Mouse (Mus musculus): ENCODE measurements around the gene Slc2a3.
"Not testable (repeated sequence)": the region's sequence is repeated elsewhere in the genome, so short reads cannot be mapped to it uniquely, and the experiment has no call there.

Gene Slc2a3

DNA sequence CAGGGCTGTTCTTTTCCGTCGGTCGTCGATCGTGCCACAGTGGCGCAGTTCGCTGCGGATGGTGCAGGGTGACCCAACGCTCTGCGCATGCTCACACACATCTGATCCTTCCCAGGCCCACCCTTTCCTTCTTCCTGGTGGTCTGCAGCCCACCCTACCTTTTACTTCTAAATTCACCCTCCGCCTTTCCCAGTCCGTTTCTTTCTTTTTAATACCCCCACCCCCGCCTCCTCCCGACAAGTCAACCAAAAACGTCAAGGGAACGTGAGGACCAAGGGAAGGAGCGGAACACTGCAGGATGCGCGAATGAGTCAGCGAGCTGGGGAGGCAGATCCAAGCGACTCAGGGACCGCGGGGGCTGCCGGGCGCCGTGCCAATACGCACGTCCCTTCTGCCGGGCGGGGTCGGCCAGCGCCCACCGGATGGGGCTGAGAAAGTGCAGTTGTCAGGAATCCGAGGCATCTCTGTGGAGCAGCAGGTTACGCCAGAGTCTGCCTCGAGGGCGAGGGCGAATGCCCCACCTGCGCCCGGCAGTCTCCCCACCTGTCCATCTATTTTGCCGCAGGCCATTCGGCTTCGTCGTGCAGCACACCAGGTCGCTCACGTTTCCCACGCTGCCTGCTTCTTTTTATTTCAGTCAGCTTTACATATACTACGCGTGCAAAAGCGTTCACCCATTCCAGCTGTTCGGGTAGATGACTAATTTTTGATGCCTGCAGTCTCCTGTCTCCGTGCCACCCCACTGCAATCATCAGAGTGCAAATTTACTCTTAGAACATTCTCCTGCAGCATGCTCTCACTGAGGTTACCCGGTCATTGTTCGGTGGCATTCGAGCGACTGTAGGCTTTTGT lies 36.8 kb downstream of the Slc2a3 start:
- DNase-seq (ENCODE audit: low read depth, low spot score): peak; percentile 72

DNA sequence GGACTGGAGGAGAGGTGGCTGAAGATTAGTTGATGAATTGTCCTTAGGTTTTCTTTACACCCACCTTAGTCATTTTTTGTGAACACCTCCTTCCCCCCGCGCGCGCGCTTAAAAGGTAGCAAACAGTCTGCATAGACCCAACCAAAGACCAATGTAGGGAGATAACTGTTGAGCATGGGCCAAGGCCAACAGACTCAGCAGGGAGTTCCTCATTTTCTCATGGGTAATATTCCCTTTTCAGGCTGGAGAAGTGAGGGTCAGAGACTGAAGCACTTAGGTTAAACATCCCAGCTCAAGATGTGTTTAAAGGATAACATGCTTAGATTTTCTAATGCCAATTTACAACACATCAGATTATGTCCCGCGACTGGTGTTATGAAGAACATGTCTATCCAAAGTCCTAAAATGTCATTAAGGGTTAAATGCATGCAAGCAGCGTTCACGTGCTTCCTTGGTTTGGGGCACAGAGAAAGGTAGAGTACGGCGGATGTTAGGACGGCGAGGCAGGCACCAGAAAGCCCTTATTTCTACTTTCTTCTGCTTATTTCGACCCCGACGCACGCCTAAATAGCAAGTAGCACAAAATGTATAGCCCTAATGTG lies 37.5 kb downstream of the Slc2a3 start:
- no peak for DNase-seq (ENCODE audit: low read depth, low spot score)

DNA sequence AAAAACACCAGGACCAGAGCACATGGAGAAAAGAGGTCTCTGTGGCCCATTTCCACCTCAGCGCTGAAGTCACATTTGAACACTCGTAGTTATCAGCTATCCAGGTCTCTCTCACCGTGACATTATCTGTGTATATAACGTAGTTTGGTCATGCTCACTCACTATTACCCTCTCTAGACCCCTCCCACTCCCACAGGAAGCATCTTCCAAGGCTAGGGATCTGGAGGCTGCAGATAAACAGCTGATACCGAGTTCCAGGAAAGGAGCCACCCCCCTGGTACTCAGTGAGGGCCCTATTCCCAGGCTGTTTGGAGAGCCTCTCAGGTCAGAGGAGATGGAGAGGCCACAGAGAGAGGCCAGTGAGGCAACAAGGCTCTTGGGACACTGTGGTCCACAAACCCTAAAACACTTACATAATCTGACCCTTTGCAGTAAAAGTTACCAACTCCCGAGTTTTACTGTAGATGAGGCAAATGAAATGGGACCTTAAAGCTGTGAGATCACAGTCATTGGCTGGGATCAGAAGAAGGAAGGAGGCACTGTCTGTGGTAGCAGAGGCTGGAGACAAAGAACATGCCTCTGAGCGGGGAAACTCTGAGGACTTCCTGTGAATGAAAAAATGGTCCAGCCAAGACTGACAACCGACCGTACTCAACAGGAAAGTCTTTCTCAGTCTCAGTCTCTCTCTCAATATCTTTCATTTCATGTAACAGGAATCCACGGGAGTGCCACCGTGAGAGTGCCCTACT lies 38.3 kb downstream of the Slc2a3 start:
- DNase-seq (ENCODE audit: low read depth, low spot score): peak; percentile 45

DNA sequence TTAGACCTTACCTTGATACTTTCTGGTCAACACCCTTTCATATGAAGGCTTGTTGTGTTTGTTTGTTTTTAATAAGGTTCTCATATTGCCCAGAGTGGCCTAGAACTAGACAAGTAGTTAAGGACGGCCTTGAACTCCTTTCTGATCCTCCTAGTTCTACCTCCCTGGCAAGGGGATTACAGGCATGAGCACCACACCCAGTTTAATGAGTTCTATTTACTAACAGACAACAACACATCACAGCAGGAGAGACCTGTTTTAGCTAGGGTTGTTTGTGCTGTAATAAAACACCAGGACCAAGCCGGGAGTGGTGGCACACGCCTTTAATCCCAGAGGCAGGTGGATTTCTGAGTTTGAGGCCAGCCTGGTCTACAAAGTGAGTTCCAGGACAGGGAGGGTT lies 39.0 kb downstream of the Slc2a3 start:
- DNase-seq (ENCODE audit: low read depth, low spot score): no peak

DNA sequence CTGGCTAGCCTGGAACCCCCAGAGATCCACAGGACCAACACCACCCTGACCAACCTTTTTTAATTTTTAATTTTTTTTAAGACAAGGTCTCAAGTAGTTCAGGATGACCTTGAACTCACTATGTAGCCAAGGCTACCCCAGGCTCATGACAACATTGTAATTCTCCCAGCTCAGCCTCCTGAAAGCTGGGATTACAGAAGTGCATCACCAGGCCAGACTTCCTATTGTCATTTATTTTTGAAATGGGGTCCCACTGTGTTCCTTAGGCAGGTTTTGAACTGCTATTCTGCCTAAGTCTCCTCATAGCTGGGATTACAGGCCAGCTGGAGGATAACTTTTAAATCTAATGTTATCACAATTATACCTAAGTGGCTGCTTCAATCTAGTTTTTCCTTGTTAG lies 39.5 kb downstream of the Slc2a3 start:
- DNase-seq (ENCODE audit: low read depth, low spot score): no peak

DNA sequence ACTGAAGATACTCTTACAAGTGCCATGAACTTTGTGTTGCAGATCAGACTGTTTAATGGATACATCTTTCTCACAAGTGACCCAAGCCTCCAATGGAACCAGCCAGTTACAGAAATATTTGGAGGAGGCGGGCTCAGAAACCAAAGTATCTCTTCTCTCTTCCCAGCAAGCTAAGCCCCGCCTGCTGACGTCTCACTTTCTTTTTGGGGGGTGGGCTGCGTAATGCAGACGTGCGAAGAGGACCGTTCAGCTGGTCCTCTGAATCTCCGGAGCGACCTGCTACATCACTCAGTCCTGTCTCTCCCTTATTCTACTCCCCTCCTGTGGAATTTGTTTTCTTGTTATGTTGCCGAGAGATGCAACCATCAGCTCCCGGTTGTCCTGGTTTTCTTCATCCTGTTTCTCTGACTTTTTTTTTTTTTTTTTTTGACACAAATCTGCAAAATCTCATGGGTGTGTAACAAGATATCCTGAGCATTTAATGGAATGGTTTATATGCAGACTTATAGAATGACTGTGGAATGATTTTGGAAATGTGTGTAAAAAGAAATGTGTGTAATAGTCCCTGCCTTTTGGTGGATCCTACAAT lies 40.3 kb downstream of the Slc2a3 start:
- peak; percentile 72 for DNase-seq (ENCODE audit: low read depth, low spot score)

DNA sequence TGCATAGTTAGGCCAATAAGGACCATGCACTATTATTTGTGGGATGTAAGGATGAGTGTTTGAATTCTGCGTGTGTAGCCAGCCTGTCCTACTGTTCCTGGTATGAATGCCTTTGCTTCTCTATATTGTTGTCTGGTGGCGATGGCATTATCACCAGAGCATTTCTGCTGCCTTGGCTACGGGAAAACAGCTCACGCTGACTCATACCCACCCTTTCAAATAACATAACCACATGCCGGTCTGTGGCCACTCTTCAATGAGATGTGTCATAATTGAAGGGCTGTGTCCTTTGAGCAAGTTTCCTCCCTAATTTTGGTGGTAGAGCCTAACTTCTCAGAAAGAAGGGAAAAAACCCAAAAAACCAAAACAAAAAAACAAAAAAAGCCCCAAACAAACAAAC lies 42.7 kb downstream of the Slc2a3 start:
- peak; percentile 62 for DNase-seq (ENCODE audit: low read depth, low spot score)

DNA sequence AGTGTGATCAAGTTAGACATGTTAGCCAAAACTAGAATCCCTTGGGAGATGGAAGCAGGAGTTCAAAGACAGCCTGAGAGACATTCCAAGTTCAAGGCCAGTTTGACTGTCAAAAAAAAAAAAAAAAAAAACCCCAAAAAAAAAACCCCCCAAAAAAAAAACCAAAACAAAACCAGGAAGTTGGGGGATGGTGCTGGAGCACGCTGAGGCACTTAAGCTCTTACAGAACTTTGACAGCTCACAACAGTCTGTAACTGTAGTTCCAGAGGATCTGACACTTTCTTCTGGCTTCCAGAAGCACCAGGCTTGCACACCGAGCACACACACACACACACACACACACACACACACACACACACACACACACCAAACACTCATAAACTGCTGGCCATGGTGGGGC lies 45.5 kb downstream of the Slc2a3 start:
- DNase-seq (ENCODE audit: low read depth, low spot score): peak; percentile 70

DNA sequence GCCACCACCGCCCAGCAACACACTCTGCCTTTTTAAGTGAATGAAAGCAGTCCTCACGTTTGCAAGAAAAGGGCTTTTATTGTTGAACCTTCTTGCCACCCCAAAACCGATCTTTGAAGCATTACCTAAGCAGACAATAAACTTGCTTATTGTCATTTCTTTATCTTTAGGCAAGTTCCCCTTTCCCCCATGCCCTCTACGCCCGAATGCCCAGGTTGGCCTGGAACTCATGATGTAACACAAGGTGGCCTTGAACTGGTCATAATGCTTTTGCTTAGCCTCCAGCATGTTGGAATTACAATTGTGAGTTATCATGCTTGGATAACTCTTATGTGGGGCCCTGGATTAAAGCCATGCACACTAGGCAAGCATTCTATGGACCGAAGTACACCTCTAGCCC lies 50.9 kb downstream of the Slc2a3 start:
- no peak for DNase-seq (ENCODE audit: low read depth, low spot score)

DNA sequence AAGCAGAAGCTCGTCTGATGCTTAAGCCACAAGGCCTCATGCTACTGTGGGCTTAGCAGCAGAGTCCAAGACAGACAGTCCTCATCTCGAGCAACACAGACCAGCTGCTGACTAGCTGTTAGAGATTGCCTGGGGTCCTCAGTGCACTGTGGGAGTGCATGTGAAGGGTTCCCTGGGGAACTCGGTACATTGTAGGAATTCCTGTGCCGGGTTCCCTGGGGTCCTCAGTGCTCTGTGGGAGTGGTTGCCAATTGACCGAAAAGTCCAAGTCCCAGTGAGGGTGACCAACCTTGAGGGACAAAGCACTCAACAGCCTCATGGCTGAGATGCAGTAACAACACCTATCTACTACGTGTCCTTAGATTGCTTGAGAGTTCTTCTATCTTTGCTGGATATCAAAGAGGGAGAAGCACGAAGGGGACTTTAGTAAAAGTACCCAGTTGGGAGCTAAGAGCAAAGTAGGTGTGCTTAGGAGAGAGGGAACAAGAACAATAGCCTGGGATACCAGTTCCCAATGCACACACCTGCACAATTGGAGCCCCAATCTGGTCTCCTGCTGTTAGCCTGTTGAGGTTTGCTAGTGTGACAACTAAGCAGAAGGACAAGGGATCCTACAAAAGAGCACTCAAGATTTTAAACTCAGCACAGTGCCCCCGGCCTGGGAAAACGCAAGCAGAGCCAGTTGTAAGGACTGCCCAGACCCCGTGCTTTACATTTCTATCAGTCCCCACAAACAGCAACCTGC lies 56.8 kb downstream of the Slc2a3 start:
- no peak for DNase-seq (ENCODE audit: low read depth, low spot score)

DNA sequence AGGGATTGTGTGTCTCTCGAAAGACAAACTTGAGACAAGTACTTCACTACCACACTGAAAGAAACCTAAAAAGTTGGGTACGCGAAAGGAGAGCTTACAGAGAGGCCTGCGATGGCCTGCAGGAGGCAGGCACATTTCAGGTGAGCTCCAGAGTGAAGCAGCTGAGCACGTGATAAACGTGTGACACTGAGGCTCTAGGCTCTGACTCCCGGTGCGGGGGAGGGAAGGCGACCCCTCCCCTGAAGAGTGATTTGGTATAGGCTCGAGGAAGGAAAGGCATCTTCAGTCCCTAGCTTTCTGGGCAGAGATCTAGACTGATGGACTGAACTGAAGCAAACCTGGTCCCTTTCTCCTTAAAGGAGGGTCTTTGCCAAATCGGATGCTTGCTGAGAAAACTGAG lies 58.1 kb downstream of the Slc2a3 start:
- peak; percentile 68 for DNase-seq (ENCODE audit: low read depth, low spot score)

DNA sequence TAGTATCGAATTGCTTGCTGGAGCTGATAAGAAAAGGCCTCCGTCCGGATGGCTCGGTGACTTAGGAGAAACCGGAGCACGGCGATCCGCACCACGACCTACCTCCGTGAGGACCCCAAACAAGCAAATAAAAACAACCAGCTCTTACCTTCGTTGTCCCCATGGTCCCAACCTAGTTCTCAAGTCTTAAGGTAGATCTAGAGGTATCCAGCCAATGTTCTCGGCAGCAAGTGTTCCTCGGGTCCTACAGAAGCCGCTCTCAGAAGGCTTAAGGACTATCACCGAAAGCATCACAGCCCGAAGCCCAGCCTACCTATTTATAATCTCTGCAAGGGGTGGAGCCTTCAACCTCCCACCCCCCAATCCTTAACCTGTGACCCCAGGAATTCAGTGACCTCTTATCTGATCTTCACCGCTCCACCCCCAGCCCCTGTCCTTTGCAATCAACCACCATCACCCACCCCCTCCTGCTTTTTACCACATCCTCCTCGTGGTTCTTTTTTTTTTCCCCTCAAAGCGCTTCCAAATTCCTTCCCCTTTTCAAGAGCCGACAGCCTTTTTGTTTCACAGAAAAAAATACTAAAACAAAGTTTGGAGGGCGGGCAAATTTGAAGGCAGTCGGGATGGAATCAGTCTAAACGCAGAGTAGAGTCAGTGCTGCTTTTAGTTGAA lies 59.1 kb downstream of the Slc2a3 start:
- peak; percentile 88 for DNase-seq (ENCODE audit: low read depth, low spot score)

DNA sequence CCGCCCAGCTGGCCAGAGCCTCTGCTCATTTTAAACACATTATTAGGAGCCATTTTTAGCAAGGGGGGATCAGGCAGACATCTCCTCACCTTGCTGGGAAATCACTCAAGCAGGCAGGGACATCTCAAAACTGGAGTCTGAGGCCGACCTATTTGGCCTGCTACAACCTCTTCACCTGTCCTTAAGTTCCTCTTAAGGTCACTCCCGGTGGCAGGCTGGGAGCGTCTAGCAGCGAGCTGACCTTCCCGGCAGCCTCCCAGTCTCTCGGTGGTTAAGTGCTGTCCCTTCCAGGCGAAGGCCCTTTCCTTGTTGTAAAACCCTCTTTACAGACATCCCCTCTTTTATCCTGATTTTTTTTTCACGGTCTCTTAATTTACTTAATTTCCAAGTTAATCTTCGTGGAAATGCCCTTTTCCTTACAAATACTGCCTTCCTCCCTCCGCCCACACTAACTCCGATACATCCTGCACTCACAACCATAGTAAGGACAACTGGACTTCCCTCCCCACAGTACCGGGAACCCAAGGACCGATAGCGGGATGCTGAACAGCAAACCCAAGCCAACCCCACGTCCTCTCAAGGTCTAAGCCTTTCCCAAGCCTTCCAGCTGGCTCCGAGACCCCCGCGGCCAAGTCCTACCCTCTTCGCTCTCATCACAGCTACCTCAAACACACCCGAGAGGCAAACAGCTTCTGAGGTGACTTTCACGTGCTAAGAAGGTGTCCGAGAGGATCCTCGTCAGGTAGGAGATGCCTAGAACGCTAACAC lies 59.8 kb downstream of the Slc2a3 start:
- peak; percentile 46 for DNase-seq (ENCODE audit: low read depth, low spot score)

DNA sequence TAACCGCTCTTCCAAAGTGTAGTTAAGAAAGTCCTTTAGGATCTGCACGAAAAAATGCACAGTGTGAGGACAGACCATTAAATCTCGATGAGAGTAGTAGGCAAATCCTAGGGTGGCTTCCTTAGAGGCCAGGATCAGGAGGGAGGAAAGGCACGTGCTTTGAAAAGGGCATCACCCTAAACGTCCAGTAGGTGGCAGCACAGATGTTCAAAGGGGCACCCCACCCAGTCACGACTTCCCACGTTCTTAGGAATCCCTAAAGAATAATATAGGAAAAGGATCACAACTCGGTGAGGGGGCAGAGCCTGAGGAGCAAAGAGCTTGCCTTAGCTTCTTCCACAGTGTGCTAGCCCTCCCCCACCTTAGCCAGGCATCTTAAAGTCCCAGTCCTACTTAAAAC lies 61.5 kb downstream of the Slc2a3 start:
- peak; percentile 79 for DNase-seq (ENCODE audit: low read depth, low spot score)

DNA sequence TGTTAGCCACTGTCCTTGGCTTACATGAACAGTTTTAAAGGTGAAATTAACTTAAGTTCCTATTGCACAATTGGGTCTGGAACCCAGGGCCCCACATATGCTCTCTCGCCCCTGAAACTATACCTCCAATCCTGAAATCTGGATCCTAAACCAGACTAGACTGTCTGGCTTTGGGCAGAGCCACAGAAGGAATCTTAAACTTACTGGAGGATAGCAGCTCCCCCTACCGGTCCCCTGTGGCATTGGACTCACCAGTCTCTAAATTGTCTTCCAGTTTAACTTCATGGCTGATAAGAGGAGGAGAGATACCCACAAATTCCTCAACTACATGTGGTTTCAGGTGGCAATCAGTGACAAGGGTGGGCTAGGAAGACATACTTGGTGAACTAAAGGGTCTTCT lies 81.5 kb downstream of the Slc2a3 start:
- DNase-seq (ENCODE audit: low read depth, low spot score): peak; percentile 79

DNA sequence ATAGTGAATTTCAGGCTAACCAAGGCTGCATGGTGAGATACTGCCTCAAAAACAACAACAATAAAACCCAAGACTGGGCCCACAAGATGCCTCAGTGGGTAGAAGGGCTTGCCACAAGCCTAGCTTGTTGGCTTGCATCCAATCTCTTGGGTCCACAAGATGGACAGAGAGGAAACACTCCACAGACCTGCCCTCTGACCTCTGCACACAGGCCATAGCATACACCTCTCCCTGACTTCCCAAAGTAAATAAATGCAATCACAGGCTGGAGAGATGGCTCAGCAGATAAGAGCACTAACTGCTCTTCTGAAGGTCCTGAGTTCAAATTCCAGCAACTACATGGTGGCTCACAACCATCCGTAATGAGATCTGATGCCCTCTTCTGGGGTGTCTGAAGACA lies 83.2 kb downstream of the Slc2a3 start:
- not testable (repeated sequence) for DNase-seq (ENCODE audit: low read depth, low spot score)

DNA sequence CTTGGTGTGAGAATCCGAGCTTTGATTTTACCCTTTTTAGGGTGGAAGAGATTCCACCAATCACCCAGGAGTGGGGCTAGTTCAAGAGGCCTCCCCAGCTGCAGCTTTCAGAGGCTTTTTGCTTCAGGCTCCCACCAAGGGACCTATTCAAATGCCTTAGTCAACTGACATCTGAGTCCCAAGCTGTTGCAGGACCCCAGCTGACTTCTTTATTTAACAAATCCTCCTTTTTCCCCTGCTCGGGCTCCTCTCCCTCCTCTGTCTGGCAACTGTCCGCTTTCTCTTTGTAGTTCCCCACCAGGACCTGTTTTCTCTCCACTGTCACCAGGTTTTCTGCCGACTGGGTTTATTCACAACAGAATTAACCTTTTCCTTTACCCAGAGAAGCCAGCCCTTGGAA lies 85.6 kb downstream of the Slc2a3 start:
- DNase-seq (ENCODE audit: low read depth, low spot score): no peak

DNA sequence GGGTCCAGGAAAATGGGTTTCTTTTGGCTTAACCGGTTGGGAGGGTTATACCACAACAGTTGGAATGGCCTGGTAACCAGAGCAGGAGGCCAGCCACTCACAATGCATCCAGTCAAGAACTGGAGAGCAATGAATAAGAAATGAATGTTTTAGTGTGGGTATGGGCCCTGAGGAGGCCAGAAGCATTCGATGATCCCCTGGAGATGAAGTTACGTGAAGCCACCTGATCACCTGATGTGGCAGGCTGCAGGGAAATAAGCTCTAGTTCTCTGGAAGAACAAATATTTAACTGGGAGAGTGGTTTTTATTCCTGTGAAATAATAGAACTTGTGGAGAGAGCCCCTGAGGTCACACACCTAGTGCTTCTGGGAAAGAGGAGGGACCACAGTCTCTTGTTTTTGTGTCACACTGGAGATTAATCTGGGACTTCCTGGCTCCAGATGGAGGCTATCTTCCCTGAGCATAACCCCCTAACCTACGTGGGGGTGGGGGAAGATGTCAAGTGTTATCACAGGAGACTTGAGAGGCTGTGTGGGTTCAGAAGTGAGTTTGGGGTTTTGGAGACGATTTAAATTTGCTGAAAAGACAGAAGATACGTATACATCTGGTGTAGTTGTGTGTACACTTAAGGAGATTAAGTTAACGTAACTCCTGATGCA lies 86.6 kb downstream of the Slc2a3 start:
- no peak for DNase-seq (ENCODE audit: low read depth, low spot score)

DNA sequence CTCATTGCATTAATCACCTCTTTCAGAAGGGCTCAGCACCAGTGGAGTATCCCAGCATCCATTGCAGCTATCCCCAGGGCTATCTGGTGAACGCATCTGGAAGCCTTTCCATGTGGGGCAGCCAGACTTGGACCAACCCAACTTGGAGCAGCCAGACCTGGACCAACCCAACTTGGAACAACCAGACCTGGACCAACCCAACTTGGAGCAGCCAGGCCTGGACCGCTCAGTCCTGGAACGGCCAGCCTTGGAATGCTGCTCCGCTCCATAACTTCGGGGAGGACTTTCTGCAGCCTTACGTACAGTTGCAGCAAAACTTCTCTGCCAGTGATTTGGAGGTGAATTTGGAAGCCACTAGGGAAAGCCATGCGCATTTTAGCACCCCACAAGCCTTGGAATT lies 88.3 kb downstream of the Slc2a3 start:
- DNase-seq (ENCODE audit: low read depth, low spot score): not testable (repeated sequence)

DNA sequence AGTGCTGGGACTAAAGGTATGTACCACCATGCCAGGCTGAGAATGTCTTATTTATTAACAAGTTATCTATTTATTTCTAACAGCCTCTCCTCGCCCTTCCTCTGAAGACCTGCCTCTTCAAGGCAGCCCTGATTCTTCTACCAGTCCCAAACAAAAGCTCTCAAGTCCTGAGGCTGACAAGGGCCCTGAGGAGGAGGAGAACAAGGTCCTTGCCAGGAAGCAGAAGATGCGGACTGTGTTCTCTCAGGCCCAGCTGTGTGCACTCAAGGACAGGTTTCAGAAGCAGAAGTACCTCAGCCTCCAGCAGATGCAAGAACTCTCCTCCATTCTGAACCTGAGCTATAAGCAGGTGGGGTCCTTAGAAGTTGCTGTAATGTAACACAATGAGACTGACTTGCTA lies 90.0 kb downstream of the Slc2a3 start:
- DNase-seq (ENCODE audit: low read depth, low spot score): no peak
